Mouse (Mus musculus): ENCODE measurements around the gene Gm21992. TPM values are rescaled to one million over a fixed set of nuclear protein-coding genes. Genes with fewer than 3 reads are reported as not detected.
"Not testable (repeated sequence)": the region's sequence is repeated elsewhere in the genome, so short reads cannot be mapped to it uniquely, and the experiment has no call there.

Gm21992 gene
- total RNA-seq, 2 experiments from 2014 or later, result 21.1 to 24.7 TPM

GRCm38 (mm10) chr19:4760544-4760943 is 50.9 kb downstream of the Gm21992 start:
- intact Hi-C loops (cut with DNase I), result loop anchor here (5.0 kb wide), 1 partner anchor 37 kb away; no protein-coding TSS in a partner anchor

GRCm38 (mm10) chr19:4756921-4757320 is 54.5 kb downstream of the Gm21992 start:
- no peak for DNase-seq
- intact Hi-C loops (cut with DNase I), result loop anchor here (5.0 kb wide), 1 partner anchor 150 kb away; the partner anchor contains the start of gene Bbs1

More at GRCm38 (mm10) chr19:4760544-4760943, 50.9 kb downstream of the Gm21992 start:
- not testable (repeated sequence) for DNase-seq

DNA sequence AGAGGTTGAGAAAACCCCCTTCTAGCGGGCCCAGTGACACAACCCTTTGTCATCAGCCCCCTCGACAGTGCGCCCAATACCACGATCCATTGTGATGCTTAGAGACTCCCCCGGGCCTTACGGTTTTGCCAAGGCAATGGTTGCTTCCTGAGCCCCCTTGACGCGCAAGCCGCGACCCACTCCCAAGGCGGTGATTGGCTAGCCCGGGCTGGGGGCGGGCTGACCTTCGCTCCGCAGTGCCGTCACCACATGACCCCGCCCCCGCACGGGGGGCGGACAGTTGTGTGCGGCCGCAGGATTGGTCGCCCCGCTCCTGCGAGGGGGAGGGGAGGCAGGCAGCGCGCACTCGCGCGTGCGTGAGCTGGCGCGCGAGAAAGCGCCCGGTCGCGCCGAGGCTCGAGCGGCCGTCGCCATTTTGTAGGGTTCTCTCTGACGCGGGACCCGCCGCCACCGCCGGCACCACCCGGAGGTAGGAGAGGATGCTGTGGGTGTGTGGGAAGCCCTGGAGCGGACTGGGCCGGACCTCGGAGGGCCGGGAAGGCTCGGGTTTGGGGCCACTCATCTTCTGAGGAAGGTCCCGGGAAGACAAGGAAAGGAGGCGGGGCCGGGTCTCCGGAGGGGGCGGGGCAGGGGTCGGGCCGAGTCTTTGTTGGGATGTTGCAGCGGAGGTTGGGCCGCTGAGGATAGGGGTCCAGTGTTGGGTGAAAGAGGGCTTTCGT is 55.1 kb downstream of the Gm21992 start, which contains the start of gene Rbm4b:
Gene Rbm4b, plus strand, starts transcription at position 305 of the 719 bp plus-strand sequence.
- intact Hi-C loops (cut with DNase I), result loop anchor here (5.0 kb wide), 1 partner anchor 151 kb away; the partner anchor contains the start of gene Bbs1
- DNase-seq, result peak; percentile 98

DNA sequence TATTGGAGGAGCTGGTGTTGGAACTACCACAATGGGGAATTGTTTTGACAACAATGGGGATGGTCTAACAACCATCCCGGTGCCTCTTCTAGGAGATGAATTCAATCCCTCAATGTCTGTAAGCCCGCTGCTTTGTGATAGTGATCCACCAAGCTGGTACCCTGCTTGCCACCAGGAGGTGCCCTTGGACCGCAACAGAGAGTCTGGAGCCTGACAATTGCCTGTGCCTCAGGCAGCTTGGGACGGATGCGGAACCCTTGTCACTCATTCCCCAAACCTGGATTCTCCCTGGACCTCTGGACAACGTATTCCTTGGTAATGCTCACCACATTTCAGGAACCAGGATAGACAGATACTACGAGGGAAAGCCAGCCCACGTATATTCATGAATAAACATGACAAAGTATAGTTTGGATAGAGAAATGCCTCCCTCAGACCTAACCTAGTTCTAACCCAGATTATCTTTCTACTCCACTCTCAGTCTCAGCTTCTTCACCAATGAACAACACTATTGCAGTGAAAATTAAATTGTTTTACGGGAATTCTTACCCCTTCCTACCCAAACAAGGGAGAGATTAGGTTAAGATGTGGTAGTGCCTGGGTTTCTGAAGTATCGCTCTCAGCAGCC is 55.7 kb downstream of the Gm21992 start:
- intact Hi-C loops (cut with DNase I), result loop anchor here (1.0 to 5.0 kb wide), 3 partner anchors 57 to 152 kb away; partner anchors contain the start of gene Bbs1
- peak; percentile 89 to 93 for DNase-seq

GRCm38 (mm10) chr19:4749975-4750374 is 61.4 kb downstream of the Gm21992 start:
- no peak for DNase-seq
- intact Hi-C loops (cut with DNase I), result loop anchor here (5.0 kb wide), 1 partner anchor 217 kb away; no protein-coding TSS in a partner anchor

- intact Hi-C loops (cut with DNase I), result no loop called here
- DNase-seq, result no peak
Observed at GRCm38 (mm10) chr19:4748493-4748892, 62.9 kb downstream of the Gm21992 start.

DNA sequence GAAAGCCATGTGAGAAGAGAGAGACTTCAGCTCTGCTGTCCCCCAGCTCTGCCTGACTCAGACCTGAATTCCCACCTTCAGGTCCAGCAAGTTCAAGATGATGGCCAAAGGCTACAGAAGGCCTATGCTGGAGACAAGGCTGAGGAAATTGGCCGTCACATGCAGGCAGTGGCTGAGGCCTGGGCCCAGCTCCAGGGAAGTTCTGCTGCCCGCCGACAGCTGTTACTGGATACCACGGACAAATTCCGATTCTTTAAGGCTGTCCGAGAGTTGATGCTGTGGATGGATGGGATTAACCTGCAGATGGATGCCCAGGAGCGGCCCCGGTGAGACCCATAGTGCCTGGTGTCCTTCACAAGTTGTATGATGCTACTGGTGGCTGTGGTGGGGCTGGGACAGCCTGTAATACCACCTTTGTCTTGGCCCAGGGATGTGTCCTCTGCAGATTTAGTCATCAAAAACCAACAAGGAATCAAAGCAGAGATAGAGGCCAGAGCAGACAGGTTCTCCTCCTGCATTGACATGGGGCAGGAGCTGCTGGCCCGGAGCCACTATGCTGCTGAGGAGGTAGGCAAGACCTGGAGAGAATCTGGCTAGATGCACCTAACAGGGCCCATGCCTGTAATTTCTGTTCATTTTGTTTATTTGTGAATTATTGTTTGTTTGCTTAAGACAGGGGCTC is 63.6 kb downstream of the Gm21992 start:
- peak in 1 of 2 experiments; percentile 34 for DNase-seq
- intact Hi-C loops (cut with DNase I), result no loop called here

- intact Hi-C loops (cut with DNase I), result no loop called here
- DNase-seq, result peak; percentile 51 to 53
Observed at GRCm38 (mm10) chr19:4746611-4747010, 64.8 kb downstream of the Gm21992 start.

GRCm38 (mm10) chr19:4745681-4746080 is 65.7 kb downstream of the Gm21992 start:
- no peak for DNase-seq
- intact Hi-C loops (cut with DNase I), result no loop called here

DNA sequence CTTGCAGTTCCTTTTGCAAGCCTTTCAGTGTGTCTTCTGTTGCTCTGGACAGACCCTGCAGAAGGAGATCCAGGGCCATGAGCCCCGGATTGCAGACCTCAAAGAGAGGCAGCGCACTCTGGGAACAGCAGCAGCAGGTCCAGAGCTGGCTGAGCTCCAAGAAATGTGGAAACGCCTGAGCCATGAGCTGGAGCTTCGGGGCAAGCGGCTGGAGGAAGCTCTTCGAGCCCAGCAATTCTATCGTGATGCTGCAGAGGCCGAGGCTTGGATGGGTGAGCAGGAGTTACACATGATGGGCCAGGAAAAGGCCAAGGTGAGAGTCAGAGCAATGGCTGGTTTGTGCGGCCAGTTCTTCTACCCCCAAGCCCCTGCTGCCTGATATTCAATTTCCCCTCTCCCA is 66.4 kb downstream of the Gm21992 start:
- intact Hi-C loops (cut with DNase I), result no loop called here
- DNase-seq, result peak; percentile 50 to 64

DNA sequence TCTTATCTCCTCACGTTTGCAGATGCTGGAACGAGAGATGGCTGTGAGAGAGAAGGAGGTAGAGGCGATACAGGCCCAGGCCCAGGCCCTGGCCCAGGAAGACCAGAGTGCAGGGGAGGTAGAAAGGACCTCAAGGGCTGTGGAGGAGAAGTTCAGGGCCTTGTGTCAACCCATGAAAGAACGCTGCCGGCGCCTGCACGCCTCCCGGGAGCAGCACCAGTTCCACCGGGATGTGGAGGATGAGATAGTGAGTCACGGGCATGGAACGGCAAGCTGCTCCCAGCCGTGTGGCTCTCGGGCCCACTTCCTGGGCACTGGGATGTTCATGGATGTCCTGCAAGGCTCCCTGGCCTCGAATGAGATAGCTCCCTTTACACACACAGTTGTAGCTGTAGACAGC is 67.4 kb downstream of the Gm21992 start:
- DNase-seq, result no peak
- intact Hi-C loops (cut with DNase I), result no loop called here

GRCm38 (mm10) chr19:4743524-4743923 is 67.9 kb downstream of the Gm21992 start:
- DNase-seq, result peak in 1 of 2 experiments; percentile 36
- intact Hi-C loops (cut with DNase I), result loop anchor here (1.0 kb wide), 2 partner anchors 113 to 246 kb away; no protein-coding TSS in a partner anchor

GRCm38 (mm10) chr19:4742229-4742628 is 69.2 kb downstream of the Gm21992 start:
- no peak for DNase-seq
- intact Hi-C loops (cut with DNase I), result no loop called here

DNA sequence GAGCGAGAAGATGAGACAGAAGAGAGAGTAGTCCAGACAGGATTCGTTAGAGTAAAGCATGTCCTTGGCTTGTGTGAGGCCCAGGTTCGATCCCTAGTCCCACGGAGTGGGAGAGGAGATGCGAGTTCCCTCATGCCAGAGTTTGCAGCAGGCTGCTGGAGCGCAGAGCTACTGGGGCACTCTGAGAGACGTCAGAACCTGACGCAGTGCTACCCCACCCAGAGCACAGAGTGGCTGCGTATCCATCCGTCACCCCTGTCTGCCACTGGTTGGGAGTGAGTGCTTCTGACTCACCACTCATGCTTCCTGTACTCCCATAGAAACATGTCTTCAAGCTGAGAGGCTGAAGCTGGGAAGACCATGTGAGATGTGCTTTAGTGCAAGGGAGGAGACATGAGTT is 69.9 kb downstream of the Gm21992 start:
- intact Hi-C loops (cut with DNase I), result no loop called here
- no peak for DNase-seq

GRCm38 (mm10) chr19:4739762-4740161 is 71.7 kb downstream of the Gm21992 start:
- intact Hi-C loops (cut with DNase I), result no loop called here

GRCm38 (mm10) chr19:4739053-4739452 is 72.4 kb downstream of the Gm21992 start:
- intact Hi-C loops (cut with DNase I), result no loop called here
- no peak for DNase-seq

More at GRCm38 (mm10) chr19:4739762-4740161, 71.7 kb downstream of the Gm21992 start:
- no peak for DNase-seq

DNA sequence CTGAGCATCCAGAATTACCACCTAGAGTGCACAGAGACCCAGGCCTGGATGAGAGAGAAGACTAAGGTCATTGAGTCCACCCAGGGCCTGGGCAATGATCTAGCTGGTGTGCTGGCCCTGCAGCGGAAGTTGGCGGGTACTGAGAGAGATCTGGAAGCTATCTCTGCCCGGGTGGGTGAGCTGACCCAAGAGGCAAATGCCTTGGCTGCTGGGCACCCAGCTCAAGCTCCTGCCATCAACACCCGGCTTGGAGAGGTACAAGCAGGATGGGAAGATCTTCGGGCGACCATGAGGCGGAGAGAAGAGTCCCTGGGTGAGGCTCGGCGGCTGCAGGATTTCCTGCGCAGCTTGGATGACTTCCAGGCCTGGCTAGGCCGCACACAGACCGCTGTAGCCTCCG is 73.5 kb downstream of the Gm21992 start:
- intact Hi-C loops (cut with DNase I), result no loop called here
- DNase-seq, result peak; percentile 21 to 23

DNA sequence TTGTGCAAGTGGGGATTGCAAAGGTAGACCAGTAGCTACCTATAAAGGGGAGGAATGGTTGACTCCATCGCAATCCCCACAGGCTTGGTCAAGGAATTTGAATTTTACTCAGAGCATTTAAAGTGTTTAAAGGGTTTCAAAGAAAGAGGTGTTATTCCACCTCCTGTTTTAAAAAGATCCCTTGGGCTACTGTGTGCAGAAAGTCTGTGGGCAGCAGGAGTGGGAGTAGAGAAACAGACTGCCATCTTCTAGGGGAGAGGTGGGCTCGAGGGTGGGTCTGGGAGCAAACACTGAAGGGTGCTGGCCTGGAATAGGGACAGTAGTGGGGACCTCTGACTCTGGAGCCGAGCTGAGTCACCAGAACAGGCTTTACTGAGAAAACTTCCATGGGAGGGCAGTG is 78.4 kb downstream of the Gm21992 start:
- intact Hi-C loops (cut with DNase I), result no loop called here
- DNase-seq, result no peak

DNA sequence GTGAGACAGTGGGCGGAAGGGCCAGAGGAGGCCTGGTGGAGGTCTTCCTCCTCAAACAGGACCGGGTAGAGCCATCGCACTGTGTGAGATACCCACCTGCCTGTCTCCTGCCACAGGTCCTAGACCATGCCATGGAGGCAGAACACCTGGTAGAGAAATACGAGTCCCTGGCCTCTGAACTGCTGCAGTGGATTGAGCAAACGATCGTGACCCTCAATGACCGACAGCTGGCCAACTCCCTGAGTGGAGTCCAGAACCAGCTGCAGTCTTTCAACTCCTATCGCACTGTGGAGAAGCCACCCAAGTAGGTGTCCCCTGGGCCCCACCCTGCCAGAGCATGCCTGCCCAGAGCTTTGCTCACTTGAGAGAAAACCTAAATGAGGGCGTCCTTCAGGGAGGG is 82.2 kb downstream of the Gm21992 start:
- intact Hi-C loops (cut with DNase I), result no loop called here
- DNase-seq, result no peak

DNA sequence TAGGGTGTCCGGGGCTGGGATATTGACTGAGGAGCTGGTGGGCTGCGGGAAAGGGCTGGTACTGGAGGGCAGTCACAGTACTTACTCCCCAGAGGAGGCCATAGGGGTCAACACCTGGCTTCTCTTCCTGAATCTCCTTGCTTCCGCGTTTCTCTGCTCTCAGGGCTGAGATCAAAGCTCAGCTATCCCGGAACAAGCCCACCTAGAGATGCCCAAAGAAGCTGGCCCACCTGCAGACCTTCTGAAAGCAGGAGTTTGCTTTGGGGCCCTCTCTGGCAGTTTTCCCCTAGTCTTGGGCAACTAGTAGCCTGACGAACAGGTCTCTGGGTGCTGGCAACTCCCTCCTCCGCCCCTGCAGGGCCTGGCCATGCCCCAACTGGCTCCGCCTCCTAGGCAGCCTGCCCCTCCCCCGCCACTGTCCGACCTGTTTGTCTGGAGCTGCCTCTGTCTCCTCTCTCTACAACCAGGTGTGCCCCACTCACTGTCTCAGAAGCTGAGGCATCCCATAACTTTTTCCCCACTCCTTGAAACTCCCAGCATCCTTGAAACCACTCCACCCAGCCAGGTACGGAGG is 90.7 kb downstream of the Gm21992 start:
- intact Hi-C loops (cut with DNase I), result no loop called here
- DNase-seq, result no peak
